Mouse (Mus musculus): ENCODE data around the gene Atp5f1.

- TF ChIP-seq CTCF (IDR thresholded peaks at IDR 0.05; ENCODE audit: low read depth, low read length) (no peak), POLR2A (IDR thresholded peaks at IDR 0.05; ENCODE audit: borderline replicate concordance, low read depth, low read length) (no peak)
Measured at GRCm38 (mm10) chr3:105994730-105995129, 34.8 kb upstream of the Atp5f1 start.
